Mouse (Mus musculus) heart, postnatal 36 days (tissue): ENCODE data around the gene Anxa1. TPM values are rescaled to one million over a fixed set of nuclear protein-coding genes. Genes with fewer than 3 reads are reported as not detected.

Source experiments
- DNase-seq, 2 experiments: peaks; one replicate each; pipeline ENCODE4 v3.0.0; 2021 to 2022
- intact Hi-C: fragments of 180-260 bp; cut with DNase I; formaldehyde crosslinking; loops from one replicate; pipeline ENCODE4 v1.15.1; 2025
- total RNA-seq, 2 experiments: library from RNA; stranded (reverse); gene quantifications; 2 replicates each; pipeline ENCODE4 v1.2.3; 2021

Anxa1 gene
- total RNA-seq, 2 experiments from 2014 or later, result 24.8 to 26.2 TPM

- no peak for DNase-seq
- intact Hi-C loops, result no loop called here
Measured at GRCm38 (mm10) chr19:20385645-20386044, 5.1 kb downstream of the Anxa1 start.

- intact Hi-C loops, result no loop called here
- no peak for DNase-seq
Measured at GRCm38 (mm10) chr19:20381207-20381752, 9.5 kb downstream of the Anxa1 start.

GRCm38 (mm10) chr19:20370175-20370574 lies 20.6 kb downstream of the Anxa1 start:
- no peak for DNase-seq
- intact Hi-C loops, result no loop called here

GRCm38 (mm10) chr19:20366571-20366970 lies 24.2 kb downstream of the Anxa1 start:
- intact Hi-C loops, result loop anchor here (10.0 kb wide), 1 partner anchor 398 kb away; no protein-coding TSS in a partner anchor
- no peak for DNase-seq

- no peak for DNase-seq
- intact Hi-C loops, result loop anchor here (10.0 kb wide), 1 partner anchor 399 kb away; no protein-coding TSS in a partner anchor
Measured at GRCm38 (mm10) chr19:20366010-20366409, 24.7 kb downstream of the Anxa1 start.

- DNase-seq, result no peak
- intact Hi-C loops, result loop anchor here (10.0 kb wide), 1 partner anchor 399 kb away; no protein-coding TSS in a partner anchor
Measured at GRCm38 (mm10) chr19:20365364-20365763, 25.4 kb downstream of the Anxa1 start.

- intact Hi-C loops, result loop anchor here (10.0 kb wide), 1 partner anchor 400 kb away; no protein-coding TSS in a partner anchor
- DNase-seq, result no peak
Measured at GRCm38 (mm10) chr19:20364931-20365330, 25.8 kb downstream of the Anxa1 start.

GRCm38 (mm10) chr19:20363221-20363620 lies 27.5 kb downstream of the Anxa1 start:
- no peak for DNase-seq
- intact Hi-C loops, result loop anchor here (10.0 kb wide), 1 partner anchor 402 kb away; no protein-coding TSS in a partner anchor

- no peak for DNase-seq
- intact Hi-C loops, result loop anchor here (1.0 to 10.0 kb wide), 2 partner anchors 72 to 403 kb away; no protein-coding TSS in a partner anchor
Measured at GRCm38 (mm10) chr19:20361917-20362577, 28.7 kb downstream of the Anxa1 start.

GRCm38 (mm10) chr19:20358679-20359078 lies 32.1 kb downstream of the Anxa1 start:
- intact Hi-C loops, result no loop called here
- DNase-seq, result no peak

- peak; percentile 61 to 72 for DNase-seq
- intact Hi-C loops, result loop anchor here (10.0 kb wide), 1 partner anchor 1471 kb away; no protein-coding TSS in a partner anchor
Measured at GRCm38 (mm10) chr19:20345317-20345917, 45.3 kb downstream of the Anxa1 start.

GRCm38 (mm10) chr19:20344511-20345316 lies 46.0 kb downstream of the Anxa1 start:
- DNase-seq, result peak in 1 of 2 experiments; percentile 7
- intact Hi-C loops, result loop anchor here (10.0 kb wide), 1 partner anchor 1470 kb away; no protein-coding TSS in a partner anchor

- intact Hi-C loops, result loop anchor here (10.0 kb wide), 1 partner anchor 1469 kb away; no protein-coding TSS in a partner anchor
- no peak for DNase-seq
Measured at GRCm38 (mm10) chr19:20344052-20344451, 46.7 kb downstream of the Anxa1 start.

Other genes starting within 250 kb of the Anxa1 start
- gene Aldh1a1, start 101.8 kb upstream of the Anxa1 start, total RNA-seq, result 10 to 100 TPM; 25.1 to 33.4 TPM